Comparison of ENCODE assay signal across 22 mouse cellular contexts in the genomic region with DNA sequence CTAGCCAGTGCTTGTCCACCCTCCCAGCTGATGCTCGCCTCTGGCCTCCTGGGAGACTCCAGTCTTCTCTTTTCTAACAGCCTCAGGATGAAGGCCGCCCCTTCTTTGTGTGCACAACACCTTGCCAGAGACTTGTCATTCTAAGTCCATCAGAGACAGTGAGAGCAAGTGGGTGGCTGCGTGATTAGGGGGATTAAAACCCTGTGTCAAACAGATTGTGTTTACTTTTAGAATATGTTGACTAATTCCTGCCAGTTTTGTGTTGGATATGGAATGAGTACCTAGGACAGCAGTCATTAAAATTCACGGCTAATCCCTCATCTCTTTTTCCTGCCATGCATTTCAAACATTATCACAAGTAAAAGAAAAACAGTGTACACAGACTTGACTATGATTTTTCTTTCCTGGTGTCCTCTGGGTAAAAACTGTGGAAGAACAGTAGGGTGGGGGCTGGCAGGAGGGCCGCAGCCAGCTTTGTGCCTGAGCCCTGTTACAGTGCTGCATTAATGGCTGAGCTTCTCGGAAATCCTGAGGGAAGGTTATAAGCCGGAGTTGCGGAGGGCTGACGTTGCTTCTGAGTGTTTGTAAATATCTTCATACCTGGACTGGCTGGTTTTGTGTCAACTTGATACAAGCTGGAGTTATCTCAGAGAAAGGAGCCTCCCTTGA. TPM values are rescaled to one million over a fixed set of nuclear protein-coding genes. Genes with fewer than 3 reads are reported as not detected.
A peak's percentile ranks its signal among the peaks of the same experiment; 100 is the strongest.
DNase-seq lines count a peak whose midpoint lies in the region; ATAC-seq and TF ChIP-seq lines count a peak whose summit lies in the region.
"Had no signal": no experiment of that assay in that cellular context is flagged by ENCODE, and none has a peak within 500 bp of the region (broad histone marks: within the 10 kb centered on the region; RNA-seq: fewer than 3 reads in every experiment).

No protein-coding gene starts in this region.

- no peaks in the 10 kb centered on the region for H3K36me3 ChIP-seq in hindbrain, embryonic 13.5 days
- H3K36me3 ChIP-seq in hindbrain, embryonic 14.5 days (replicated peaks; ENCODE audit: control insufficient read depth, insufficient read depth), result no peaks in the 10 kb centered on the region
- H3K36me3 ChIP-seq in midbrain, embryonic 12.5 days, result no peaks in the 10 kb centered on the region
- H3K36me3 ChIP-seq: embryonic facial prominence, embryonic 13.5 days; limb, embryonic 12.5 days had no signal

- WGBS in hindbrain, embryonic 13.5 days, result 78% methylated on average over 9 of the region's 9 CpGs
- 64% methylated on average over 9 of the region's 9 CpGs for WGBS in hindbrain, embryonic 14.5 days
- 61% methylated on average over 9 of the region's 9 CpGs for WGBS in midbrain, embryonic 12.5 days

- no peak for ATAC-seq in hindbrain, embryonic 13.5 days (ENCODE audit: low FRiP score)
- ATAC-seq in hindbrain, embryonic 14.5 days (ENCODE audit: low FRiP score), result no peak
- no peak for ATAC-seq in midbrain, embryonic 12.5 days (ENCODE audit: low FRiP score, low read depth)
- ATAC-seq: liver, postnatal 0 days; lung, postnatal 0 days had no signal

- peaks cover 38% of the 10 kb centered on the region for H3K4me1 ChIP-seq in hindbrain, embryonic 13.5 days (replicated peaks)
- H3K4me1 ChIP-seq in hindbrain, embryonic 14.5 days (replicated peaks; ENCODE audit: control insufficient read depth, insufficient read depth, low read length), result peaks cover 10% of the 10 kb centered on the region; the same call in 1 of the 2 replicates
- peaks cover 21% of the 10 kb centered on the region for H3K4me1 ChIP-seq in midbrain, embryonic 12.5 days
- H3K4me1 ChIP-seq: limb, embryonic 12.5 days had no signal

- H3K27ac ChIP-seq in hindbrain, embryonic 13.5 days, result peak overlapping the region; percentile 75
- H3K27ac ChIP-seq in hindbrain, embryonic 14.5 days, result no peak overlapping the region; the same call in 1 of the 2 replicates
- peak overlapping the region; percentile 58 for H3K27ac ChIP-seq in midbrain, embryonic 12.5 days (replicated peaks)
- H3K27ac ChIP-seq: embryonic facial prominence, embryonic 13.5 days; limb, embryonic 12.5 days; macrophage; stomach, postnatal 0 days had no signal

- TF ChIP-seq CTCF in brain, embryonic 14.5 days (IDR thresholded peaks at IDR 0.05; ENCODE audit: borderline replicate concordance, extremely low read depth, insufficient read depth, insufficient read length), result no peak

- no peaks in the 10 kb centered on the region for H3K27me3 ChIP-seq in hindbrain, embryonic 13.5 days
- no peaks in the 10 kb centered on the region for H3K27me3 ChIP-seq in hindbrain, embryonic 14.5 days (ENCODE audit: control insufficient read depth, insufficient read depth, low read length)
- no peaks in the 10 kb centered on the region for H3K27me3 ChIP-seq in midbrain, embryonic 12.5 days
- H3K27me3 ChIP-seq: embryonic facial prominence, embryonic 13.5 days had no signal

- DNase-seq in hindbrain, embryonic 14.5 days (ENCODE audit: low spot score), result no peak
- DNase-seq in brain, embryonic 14.5 days (ENCODE audit: low read depth), result peak; percentile 81
- DNase-seq in fat pad, adult 2 months (ENCODE audit: extremely low read depth, low read depth, low spot score), result peak; percentile 33
- DNase-seq in urinary bladder, adult 2 months (ENCODE audit: low spot score), result no peak
- DNase-seq in kidney, postnatal 36 days, result no peak
- DNase-seq: adrenal gland, adult 2 months; cerebellum, adult 2 months; cerebellum, postnatal 25 days; gastrocnemius, postnatal 10 days; kidney, adult 18-20 months; layer of hippocampus, postnatal 36 days; liver, postnatal 0 days; thymus, adult 2 months had no signal

- no peak overlapping the region for H3K9ac ChIP-seq in hindbrain, embryonic 13.5 days
- H3K9ac ChIP-seq in hindbrain, embryonic 14.5 days, result no peak overlapping the region
- no peak overlapping the region for H3K9ac ChIP-seq in midbrain, embryonic 12.5 days (replicated peaks)
- H3K9ac ChIP-seq: embryonic facial prominence, embryonic 13.5 days; limb, embryonic 12.5 days; liver, postnatal 0 days had no signal

- H3K4me2 ChIP-seq in hindbrain, embryonic 13.5 days, result no peak overlapping the region
- H3K4me2 ChIP-seq in hindbrain, embryonic 14.5 days (replicated peaks), result no peak overlapping the region
- H3K4me2 ChIP-seq in midbrain, embryonic 12.5 days (replicated peaks), result no peak overlapping the region
- H3K4me2 ChIP-seq: embryonic facial prominence, embryonic 13.5 days; heart, embryonic 11.5 days; limb, embryonic 12.5 days; liver, embryonic 11.5 days had no signal

- H3K4me3 ChIP-seq in hindbrain, embryonic 13.5 days, result no peak overlapping the region
- H3K4me3 ChIP-seq in hindbrain, embryonic 14.5 days (replicated peaks; ENCODE audit: low read length), result no peak overlapping the region
- H3K4me3 ChIP-seq in midbrain, embryonic 12.5 days, result no peak overlapping the region
- H3K4me3 ChIP-seq: embryonic facial prominence, embryonic 13.5 days; limb, embryonic 12.5 days had no signal

- no peak for TF ChIP-seq POLR2A in brain, embryonic 14.5 days (IDR thresholded peaks at IDR 0.05; ENCODE audit: borderline replicate concordance, extremely low read depth, insufficient read depth, insufficient read length, poor library complexity, severe bottlenecking)

- no peaks in the 10 kb centered on the region for H3K9me3 ChIP-seq in hindbrain, embryonic 13.5 days
- H3K9me3 ChIP-seq in hindbrain, embryonic 14.5 days (ENCODE audit: control insufficient read depth, low read length), result no peaks in the 10 kb centered on the region
- 0 out of 2 replicates have a peak, but pooled peaks cover 2% of the 10 kb centered on the region for H3K9me3 ChIP-seq in midbrain, embryonic 12.5 days

RNA-seq across cellular contexts. Expression of a gene that starts 8.8 kb away (rescaled TPM):
- polyA plus RNA-seq in hindbrain, embryonic 13.5 days (2015; fragmentation: Nextera tagmentation; extraction: Ambion mirVana), result 64.6 and 83.6 TPM in 2 replicates
- polyA plus RNA-seq in hindbrain, embryonic 14.5 days (2014; fragmentation: Nextera tagmentation; extraction: Ambion mirVana), result 147 and 154 TPM in 2 replicates
- 51.4 and 145 TPM in 2 replicates for polyA plus RNA-seq in brain, embryonic 14.5 days (2012; rRNA removed)
- polyA plus RNA-seq in midbrain, embryonic 12.5 days (2016; fragmentation: Nextera tagmentation; extraction: Ambion mirVana), result 84.4 and 103 TPM in 2 replicates
- polyA plus RNA-seq in urinary bladder, adult 2 months (2012; rRNA removed), result 28.0 and 61.1 TPM in 2 replicates

Comparison
In these comparisons a context has a peak if more than half of its experiments do, and no peak if none do; other contexts are left out.
1. DNase-seq: peak in brain, embryonic 14.5 days (single experiment) and fat pad, adult 2 months (single experiment); none in hindbrain, embryonic 14.5 days (single experiment), urinary bladder, adult 2 months (single experiment) and kidney, postnatal 36 days (0 of 2).